Mouse (Mus musculus): ENCODE data around the gene Wdr26.

- no peak for TF ChIP-seq CTCF (IDR thresholded peaks at IDR 0.05; ENCODE audit: extremely low read depth, insufficient read length, insufficient replicate concordance, low read depth, low read length)
- no peak for TF ChIP-seq POLR2A (IDR thresholded peaks at IDR 0.05; ENCODE audit: low read depth, low read length)
Observed at GRCm38 (mm10) chr1:181231262-181231661, 19.5 kb upstream of the Wdr26 start.
